Mouse (Mus musculus) gastrocnemius, postnatal 10 days (tissue): ENCODE results near the gene Gak. TPM values are rescaled to one million over a fixed set of nuclear protein-coding genes. Genes with fewer than 3 reads are reported as not detected.

Experiments used
- total RNA-seq, 2 experiments: library from RNA; stranded (reverse); gene quantifications; 2 replicates each; pipeline ENCODE4 v1.2.3; 2021

The Gak gene
- total RNA-seq, 2 experiments from 2014 or later, result 19.7 to 23.0 TPM

Other genes starting within 250 kb of the Gak start
- gene Pde6b, start 241.4 kb downstream of the Gak start, total RNA-seq, result not detected
- gene Atp5k, start 195.3 kb downstream of the Gak start, total RNA-seq, result 100 to 1,000 TPM; 747 to 903 TPM
- gene Mfsd7a, start 180.9 kb downstream of the Gak start, total RNA-seq, result 1 to 10 TPM; 1.9 to 2.6 TPM
- 10 to 100 TPM; 58.0 to 61.6 TPM for gene Pcgf3, start 168.5 kb downstream of the Gak start, total RNA-seq
- gene Cplx1, start 79.7 kb downstream of the Gak start, total RNA-seq, result under 1 TPM; 0.45 to 0.54 TPM
- gene Tmem175, start within 50 bp of the Gak start, total RNA-seq, result 1 to 10 TPM; 6.8 to 7.8 TPM
- 1 to 10 TPM; 6.3 to 8.0 TPM for gene Idua, start 30.6 kb upstream of the Gak start, total RNA-seq
- gene Dgkq, start 39.9 kb upstream of the Gak start, total RNA-seq, result 1 to 10 TPM; 3.7 to 8.3 TPM
- gene Slc26a1, start 45.8 kb upstream of the Gak start, total RNA-seq, result under 1 TPM; 0.07 to 0.20 TPM
- gene Fgfrl1, start 62.6 kb upstream of the Gak start, total RNA-seq, result 10 to 100 TPM; 67.3 to 80.5 TPM
- not detected for gene Rnf212, start 145.2 kb upstream of the Gak start, total RNA-seq
- gene Tmed11, start 165.6 kb upstream of the Gak start, total RNA-seq, result not detected
- gene Vmn2r8, start 179.1 kb upstream of the Gak start, total RNA-seq, result not detected
- not detected for gene Vmn2r9, start 222.8 kb upstream of the Gak start, total RNA-seq